Mouse (Mus musculus): ENCODE data around the gene Lyrm9.
A peak's percentile ranks its signal among the peaks of the same experiment; 100 is the strongest.

Lyrm9 gene

DNA sequence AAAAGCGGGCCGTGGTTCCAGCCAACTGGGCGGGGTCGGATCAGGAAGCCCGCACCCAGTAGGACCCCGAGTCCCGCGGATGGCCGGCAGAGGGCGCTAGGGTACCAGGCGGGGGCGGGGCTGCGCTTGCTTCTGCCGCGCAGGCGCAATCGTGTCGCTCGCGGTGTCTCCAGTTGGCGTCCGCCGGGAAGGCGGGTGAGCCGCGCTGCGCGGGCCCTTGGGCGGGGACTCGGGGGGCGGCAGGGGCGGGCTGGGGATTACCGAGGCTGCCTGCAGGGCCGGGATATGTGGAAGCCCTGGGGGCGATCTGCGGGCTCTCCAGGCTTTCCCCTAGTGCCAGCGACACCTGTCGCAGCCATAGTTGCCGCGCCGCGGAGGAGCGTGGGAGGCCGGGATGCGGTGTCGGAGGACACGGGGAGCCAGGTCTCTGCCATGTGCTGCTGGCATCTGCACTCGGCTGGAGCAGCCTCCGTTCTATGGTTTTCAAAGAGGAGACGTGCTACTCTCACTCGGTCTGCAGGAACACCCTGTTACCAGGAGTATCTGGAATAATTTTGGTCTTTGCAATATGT is at the start of gene Lyrm9:
Gene Lyrm9 (plus strand): TSS at position 143 of the 572 bp plus-strand sequence.
- peak; percentile 78 for DNase-seq (ENCODE audit: low read depth)

DNA sequence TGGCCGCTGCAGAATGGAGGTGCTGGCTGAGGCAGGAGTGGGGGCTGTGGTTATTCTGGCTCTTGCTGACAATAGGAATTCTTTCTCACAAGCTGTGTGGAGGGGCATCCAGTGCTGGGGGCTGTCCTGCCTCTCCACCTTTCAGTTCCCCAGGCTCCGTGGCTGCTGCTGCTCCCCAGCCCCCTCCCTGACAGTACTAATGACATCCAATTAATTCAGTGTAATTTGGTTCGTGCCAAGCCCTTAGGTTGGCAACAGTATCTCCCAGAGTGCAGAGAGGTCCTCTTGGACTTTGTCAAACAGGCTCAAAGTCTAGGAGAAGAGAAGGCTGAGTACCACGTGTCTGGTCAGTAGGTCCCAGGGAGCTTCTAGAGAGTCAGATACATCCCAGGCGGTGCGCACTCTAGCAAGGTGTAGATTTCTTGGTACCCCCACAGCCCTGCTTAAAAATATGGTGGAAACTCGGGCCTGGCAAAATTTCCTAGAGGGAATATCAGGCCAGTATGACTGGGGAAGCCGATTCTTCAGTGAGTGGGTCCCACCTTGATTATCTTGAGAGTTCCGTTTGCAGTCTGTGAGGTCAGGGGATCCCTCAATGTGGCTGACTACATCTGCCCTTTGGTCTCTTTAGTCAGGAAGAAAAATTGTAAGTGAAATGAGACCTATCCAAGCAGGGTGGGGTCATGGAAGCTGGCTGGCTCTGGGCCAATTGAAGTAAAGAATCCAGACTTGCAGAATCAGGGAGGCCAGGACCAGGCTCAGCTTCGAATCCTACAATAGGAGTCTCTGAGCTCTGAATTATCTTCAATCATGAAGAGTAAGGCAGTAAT is 48.3 kb upstream of the Lyrm9 start:
- DNase-seq (ENCODE audit: low read depth), result no peak

DNA sequence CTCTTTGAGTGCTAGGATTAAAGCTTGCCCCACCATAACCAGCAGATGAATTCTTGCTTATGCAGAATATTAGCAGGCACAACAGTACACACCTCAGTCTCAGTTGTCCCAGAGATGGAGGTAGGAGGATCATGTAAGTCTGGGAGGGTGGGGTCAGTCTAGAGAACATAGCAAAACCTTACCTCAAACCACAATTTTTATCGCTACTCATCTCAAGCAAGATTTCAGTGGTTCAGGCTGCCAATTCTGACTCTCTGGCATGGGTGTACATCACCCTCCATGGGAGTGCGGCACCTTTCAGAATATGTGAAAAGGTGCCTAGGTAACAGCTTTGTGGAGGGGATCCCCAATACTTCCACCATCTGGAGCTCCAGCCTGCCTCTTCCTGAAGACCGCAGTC is 46.4 kb upstream of the Lyrm9 start:
- DNase-seq (ENCODE audit: low read depth), result no peak

DNA sequence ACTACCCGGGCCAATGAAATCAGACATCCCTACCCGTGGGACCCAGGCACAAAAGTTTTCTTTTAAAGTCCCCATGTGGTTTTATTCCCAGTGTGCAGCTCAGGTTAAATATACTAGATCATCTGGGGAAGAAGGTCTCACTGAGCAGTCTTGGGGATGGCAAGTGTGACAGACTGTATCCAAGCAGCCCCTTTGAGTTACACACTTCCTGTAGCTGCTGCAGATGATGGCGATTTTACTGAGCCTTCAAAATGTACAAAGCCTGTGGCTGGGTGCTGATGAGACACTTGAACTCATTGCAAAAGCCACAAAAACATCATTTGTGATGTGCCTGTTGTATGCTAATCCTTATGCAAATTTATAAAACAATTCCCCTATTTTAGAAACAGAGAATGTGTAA is 45.8 kb upstream of the Lyrm9 start:
- DNase-seq (ENCODE audit: low read depth), result no peak

DNA sequence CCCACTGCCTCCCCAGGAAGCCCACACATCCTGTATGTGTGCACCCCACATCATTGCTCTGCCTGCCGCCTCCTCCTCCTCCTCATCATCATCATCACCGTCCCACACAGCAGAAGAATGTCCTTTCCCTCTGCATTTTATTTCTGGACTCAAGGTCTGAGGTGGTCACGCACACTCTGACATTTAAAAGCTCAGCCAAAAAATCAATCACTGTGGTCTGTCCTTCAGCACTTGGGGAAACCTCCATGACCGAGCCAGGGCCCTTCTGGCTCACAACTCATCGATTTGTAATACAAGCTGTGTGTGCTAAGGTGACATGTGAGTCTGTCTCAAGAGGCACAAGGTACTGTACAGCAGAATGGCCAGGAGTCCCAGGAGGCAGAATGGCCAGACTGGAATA is 44.1 kb upstream of the Lyrm9 start:
- no peak for DNase-seq (ENCODE audit: low read depth)

DNA sequence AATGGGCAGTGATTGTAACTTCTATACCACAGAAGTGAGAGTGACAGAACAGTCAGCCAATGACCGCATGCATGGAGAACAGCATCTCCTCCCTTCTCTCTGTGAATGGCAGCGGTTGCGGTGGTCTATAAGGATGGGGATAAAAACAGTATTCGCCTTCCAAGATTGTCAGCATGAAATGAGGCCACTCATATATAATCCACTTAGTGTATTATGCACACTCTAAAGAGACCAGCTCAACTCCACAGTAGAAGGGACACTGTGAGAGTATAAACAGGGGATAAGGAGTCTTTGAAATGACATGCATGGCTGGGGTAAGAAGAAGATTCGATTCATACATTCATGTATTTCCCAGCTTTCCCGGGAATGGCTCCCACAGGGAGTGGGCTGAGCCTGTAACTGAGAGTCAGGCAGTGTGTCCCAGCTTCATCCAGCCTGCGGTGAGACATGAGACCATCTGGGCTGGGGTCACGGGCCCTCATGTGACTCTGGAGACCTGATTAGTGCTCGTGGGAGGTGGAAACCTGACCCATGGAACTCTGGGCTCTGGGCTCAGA is 43.5 kb upstream of the Lyrm9 start:
- no peak for DNase-seq (ENCODE audit: low read depth)

DNA sequence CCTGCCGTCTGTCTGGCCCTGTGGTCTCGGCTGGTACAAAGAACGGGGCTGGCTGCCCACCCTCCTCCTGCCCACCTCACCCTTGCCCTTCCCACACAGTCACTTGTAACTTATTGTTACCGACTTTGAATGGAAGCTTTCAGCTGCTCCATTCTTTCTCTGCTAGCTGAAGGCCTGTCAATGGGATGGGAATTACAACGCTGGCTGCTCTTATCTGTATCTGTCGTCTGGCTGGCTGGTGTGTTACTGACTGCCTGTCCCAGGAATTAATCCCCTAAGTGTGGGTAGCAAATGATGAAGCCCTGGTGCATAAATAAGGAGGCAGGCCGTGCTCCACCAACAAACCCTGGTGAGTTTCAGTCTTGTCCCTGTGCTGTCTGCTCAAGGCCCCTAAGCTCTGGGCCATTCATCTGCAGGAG is 40.4 kb upstream of the Lyrm9 start:
- DNase-seq (ENCODE audit: low read depth), result no peak

DNA sequence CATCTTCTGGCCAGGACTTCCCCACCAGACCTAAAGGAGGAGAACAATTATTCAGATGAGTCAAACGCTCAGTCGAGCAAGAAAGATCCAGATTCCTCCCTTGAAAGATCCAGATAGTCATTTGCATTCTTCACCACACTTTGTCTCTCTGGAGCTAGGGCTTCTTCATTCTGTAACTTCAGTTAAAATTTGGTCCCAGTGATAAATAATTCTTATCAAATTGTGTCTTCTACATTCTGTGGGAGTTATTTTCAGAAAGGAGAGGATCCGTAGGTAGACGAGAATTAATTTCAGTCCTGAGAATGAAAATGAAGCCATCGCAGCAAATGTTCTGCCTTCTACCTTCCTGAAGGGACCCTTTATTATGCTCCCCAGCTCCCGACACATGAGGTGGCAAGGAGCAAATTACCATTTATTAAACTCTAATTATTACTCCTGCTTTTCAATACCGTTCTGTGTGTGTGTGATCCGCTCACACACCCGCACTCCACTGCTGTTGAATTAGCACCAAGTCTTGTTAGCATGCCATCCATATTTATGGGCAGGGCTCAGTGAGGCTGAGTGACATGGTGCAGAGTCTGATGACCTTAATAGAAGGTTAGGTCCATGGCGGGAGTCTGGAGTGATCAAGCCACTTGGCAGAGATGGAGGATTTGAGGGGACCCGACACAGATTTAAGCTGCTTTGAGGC is 36.9 kb upstream of the Lyrm9 start:
- no peak for DNase-seq (ENCODE audit: low read depth)

DNA sequence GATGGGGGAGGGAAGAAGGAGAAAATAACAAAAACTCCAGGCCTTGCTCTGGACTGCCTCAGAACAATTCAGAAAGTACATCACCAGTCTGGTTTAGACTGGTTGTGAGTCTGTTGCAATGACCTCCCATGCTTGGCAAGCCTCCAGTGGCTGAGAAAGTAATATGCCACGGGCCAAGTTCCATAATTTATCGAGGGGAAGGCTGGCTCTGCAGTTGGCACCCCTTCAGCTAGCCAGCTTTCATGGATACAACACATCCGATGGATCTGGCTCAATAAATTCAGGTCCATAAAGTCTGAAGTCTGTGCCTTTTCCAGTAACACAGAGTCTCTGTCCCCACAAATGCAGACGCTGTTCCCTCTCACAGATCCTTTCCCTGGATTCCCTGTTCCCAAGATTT is 34.8 kb upstream of the Lyrm9 start:
- DNase-seq (ENCODE audit: low read depth), result no peak

DNA sequence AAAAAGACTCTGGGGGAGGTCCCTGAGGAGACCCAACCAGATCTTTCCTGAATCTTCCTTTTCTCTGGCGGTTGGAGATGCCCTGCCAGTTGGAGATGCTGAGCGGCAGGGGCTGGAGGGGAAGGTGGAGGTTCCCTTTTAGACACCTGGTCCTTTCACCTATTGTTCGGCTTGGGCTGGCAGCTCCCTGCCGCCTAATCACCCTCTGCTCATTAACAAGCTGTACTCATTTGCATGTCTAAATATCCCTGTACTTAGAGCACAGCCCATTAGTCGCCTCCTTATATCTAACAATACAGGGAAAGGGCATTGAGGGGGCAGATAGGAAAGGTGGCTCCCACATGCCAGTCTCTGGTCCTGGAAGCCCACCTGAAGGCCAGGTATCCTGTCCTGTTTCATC is 34.3 kb upstream of the Lyrm9 start:
- DNase-seq (ENCODE audit: low read depth), result no peak

DNA sequence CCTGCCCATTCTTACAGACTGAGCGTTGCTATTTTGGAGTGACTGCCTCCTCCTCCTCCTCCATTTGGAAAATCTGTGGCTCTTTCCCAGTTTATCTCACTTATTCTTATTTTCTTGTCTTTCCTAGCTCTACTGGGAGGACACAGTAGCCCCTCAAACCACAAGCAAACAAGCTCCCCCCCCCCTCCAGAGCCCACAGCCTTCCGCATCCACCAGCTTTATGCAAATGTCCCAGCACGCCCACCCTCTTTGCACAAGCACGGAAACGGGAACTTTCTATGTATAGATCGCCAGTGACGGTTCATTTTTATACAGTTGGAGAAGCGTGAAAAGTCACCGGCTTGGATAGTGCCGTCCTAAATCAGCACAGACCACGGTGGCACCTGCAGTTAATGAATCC is 33.9 kb upstream of the Lyrm9 start:
- DNase-seq (ENCODE audit: low read depth), result no peak

DNA sequence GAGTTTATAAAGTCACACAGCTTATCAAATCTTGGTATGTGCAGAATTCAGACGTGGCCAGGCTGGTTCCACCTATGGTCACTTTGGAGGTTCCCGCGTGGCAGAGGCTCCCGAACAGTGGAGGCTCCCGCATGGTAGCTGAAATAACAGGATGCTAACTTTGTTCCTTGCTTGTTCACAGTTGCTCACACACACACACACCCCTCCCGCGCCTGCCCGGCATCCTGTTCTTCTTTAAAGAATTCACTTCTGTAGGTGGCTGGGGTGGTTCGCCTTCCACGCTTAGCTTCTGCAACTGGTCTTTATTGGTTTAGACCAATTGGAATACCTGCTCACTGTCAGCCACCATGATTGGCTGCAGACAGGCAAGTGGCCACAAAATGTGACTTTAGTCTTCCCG is 33.3 kb upstream of the Lyrm9 start:
- no peak for DNase-seq (ENCODE audit: low read depth)

DNA sequence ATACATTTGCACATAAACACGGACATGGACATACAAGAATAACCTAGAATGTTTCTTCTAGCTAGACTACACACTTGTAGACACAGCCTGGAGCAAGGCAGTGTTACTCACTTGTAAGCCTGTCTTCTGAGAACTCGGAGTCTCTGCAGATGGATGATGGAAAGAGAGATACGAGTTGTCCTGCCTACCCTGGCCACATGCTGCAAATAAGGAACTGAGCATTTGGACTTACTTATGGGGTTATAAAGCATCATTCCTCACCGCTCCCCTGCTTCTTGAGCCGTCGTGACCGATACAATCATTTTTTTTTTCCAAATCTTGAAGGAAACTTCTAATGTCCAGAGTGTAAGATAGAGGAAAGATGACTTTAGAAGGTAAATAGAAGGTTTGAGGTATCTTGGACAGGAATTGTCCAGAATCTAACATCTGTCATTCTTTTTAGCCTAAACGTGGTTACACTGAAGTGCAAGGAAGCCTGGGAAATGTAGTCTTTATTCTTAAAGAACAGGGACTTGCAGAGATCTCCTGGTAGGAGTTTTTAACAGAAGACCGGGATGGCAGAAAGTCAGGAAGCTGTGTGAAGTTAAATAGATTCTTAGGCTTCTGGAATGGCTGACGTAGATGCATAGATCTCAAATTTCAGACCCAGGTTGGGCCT is 30.2 kb upstream of the Lyrm9 start:
- no peak for DNase-seq (ENCODE audit: low read depth)

DNA sequence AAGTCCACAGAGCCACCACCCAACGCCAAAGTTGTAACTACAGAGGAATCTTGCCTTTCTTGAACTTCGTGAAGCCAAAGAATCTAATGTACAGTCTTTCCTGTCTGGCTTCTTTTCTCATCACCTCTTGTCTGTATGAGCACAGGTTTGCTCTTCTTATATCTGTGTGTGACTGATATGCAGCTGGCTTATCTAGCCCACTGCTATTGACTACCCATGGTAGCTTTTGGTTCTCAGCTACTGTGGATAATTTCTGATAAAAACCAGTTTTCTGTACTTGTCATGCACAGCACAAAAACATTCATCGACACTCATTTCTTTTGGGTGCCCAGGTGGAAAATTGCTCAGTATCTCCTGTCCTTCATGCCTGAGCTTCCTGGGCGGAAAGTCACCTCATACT is 25.3 kb upstream of the Lyrm9 start:
- no peak for DNase-seq (ENCODE audit: low read depth)

DNA sequence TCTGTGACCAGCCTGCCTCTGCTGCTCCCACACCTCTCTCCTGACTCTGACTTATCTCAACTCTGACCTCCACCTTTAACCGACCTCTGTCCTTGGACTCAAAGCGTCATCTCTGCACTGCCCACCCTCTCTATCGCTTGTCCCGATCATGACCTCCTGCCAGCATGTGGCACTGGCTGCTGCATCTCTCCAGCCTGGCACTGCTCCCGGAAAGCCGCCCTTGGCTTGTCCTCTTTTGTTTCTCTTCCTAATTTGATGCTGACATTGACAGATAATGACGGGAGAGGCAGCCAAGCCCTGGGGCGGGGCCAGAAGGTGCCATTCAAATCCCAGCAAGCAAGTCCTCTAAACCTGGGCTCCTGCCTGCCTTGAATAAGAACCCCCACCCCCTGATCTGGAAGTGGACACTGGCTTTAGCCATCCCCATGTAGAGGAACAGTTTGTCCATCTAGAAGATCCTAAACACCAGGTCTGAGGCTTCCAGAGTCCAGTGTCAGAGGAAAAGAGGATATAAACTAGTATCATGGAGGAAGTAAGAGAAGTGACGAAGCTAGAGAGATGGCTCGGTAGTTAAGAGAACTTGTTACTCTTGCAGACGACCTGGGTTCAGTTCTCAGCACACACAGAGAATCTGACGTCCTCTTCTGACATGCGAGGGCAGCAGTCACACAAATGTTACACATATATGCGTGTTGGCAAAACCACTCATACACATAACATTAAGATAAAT is 22.6 kb upstream of the Lyrm9 start:
- no peak for DNase-seq (ENCODE audit: low read depth)

DNA sequence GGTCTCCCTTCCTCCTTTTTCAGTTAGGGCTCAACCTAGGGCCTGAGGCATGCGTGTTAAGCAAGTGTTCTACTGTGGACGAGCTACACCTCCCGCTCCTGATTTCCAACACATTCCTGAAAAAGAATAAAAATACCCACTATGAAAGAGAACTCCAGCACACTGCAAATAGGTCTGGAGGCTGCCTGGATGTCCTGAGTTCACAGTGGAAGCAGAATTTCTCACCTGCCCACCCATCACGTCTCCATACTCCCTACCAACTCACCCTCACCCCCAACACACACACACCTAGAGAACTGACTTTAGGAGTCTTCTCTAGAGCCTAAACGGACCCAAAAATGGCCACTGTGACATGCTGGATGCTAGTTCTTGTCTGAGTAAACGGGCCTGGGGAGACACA is 21.8 kb upstream of the Lyrm9 start:
- DNase-seq (ENCODE audit: low read depth), result no peak

DNA sequence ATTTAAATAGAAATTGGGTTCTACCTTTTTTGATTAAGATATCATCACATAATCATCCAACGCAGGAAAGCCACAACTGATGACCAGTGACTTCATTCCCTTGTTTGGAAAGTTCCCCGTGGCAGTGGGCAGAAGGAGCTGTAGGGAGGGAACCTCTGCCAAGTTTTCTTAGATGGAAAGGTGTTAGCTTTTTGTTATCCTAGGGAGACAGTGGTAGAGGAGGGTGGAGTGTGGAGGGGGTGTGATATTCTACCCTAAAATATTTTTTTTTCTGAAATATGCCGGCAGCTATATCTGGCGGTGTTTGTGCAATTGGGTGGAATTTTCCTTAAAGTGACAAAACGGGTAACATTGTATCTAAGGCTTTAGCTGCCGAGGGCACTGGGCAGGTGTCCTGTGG is 21.2 kb upstream of the Lyrm9 start:
- no peak for DNase-seq (ENCODE audit: low read depth)

DNA sequence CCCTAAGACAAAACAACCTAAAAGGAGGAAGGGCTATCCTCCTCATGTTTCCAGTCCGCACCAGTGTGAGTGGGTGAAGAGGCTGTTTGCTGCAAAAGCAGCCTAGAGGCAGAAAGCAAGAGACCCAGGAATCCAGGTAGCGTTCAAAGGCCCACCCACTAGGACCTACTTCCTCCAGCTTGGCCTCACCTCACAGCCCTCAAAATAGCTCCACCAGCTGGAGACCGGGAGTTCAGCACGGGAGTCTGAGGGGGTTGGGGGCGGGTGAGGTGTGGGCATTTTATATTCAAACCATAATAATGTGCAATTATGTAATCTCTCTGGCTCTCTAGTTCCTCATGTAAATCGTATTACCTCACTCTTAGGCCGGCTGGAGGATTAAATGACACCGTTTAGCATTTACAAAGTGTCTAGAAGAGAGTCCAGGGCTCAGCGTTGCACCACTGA is 20.7 kb upstream of the Lyrm9 start:
- DNase-seq (ENCODE audit: low read depth), result no peak

DNA sequence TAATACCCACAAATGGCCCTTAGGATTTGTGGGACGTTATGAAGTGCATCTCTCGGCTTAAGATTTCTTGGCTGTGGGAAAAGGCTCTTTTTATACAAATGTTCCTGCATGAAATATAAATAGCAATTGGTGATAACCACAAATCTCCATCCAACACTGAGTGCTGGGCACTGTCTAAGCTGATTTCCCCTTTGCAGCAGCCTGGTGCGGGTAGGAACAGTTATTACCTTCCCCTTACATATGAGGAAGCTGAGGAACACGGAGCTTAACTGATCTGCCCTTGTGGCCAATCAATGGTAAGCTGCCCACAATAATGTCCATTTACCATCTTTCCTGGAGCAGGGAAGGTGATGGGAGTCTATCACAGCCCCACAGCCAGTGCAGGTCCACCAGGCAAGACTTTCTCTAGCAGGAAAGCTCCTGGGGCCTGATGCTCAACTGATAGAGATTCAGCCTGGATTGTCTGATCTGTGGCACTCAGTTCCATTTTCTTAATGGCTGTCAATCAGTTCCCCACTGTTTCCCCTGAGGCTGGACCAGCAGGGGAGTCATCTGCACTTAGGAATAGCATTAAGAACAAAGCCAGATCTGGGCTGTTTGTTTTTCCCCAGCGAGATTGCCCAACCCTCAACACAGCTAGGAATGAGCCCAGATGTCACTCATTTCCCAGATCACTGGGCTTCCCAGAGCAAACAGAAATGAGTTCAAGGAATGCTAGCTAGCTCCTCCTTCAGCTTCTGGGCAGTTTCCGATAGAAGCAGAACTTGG is 18.9 kb upstream of the Lyrm9 start:
- DNase-seq (ENCODE audit: low read depth), result no peak

DNA sequence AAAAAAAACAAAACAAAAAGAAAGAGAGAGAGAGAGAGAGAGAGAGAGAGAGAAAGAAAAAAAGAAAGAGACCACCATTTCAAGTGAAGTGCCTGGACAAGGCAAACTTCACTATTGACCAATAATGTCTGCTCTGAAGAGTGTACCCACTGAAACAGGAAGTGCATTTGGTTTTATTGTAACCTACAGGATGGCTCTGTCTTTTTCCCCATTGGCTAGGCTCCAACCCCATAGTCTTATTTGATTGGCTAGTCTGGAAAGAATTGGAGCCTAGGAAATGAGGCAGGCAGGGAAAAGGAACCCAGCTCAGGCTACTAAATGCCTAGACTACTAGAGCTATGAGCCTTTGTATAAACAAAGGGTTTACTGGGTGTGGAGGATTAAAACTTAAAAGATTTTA is 17.0 kb upstream of the Lyrm9 start:
- DNase-seq (ENCODE audit: low read depth), result no peak

DNA sequence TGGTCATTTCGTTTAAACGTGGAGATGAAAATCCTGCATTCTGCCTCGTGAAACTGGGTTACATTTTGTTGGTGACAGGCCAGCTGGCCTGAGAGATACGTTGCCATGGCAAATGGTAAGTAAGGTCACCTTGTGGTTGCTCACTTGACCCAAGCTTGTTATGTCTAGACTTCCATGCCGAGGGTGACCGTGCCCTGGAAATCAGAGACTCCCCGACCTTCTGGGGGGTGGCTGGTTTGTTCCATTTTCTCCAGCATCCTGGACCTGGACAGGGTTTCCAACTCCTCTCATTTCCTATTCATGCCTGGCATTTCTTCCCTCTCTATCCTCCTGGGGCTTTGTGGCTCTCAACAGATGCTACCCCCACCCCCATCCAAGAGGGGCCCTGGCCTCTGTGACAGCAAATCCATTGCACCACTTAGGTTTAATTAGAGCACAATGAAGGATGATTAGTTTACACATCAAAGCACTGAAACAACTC is 11.9 kb upstream of the Lyrm9 start:
- no peak for DNase-seq (ENCODE audit: low read depth)

Data from c-Kit-positive CD71-negative TER-119-negative erythroid progenitor cells, embryonic 14.5 days (primary cell).